Mouse (Mus musculus): ENCODE measurements at regions not wholly inside any gene's neighbourhood (a gene's known extent, or its start where the extent isn't known, plus 50 kb on each side); places are given as distances from the start of the nearest gene placed in this dataset.

- TF ChIP-seq POLR2A (IDR thresholded peaks at IDR 0.05; ENCODE audit: insufficient read length, low read depth) (no peak), USF1 (IDR thresholded peaks at IDR 0.05; ENCODE audit: low read depth) (no peak), MYOG (IDR thresholded peaks at IDR 0.05; ENCODE audit: control insufficient read depth in 1 of 3, insufficient read depth in 1 of 3, insufficient read length in 2 of 3, low read depth in 2 of 3) (no peak), TCF12 (IDR thresholded peaks at IDR 0.05; ENCODE audit: insufficient read depth, poor library complexity, severe bottlenecking) (no peak)
Measured at GRCm38 (mm10) chr12:112336691-112337295, 152.5 kb upstream of the A530016L24Rik start.

Data from myocyte (in vitro differentiated cells).